Mouse (Mus musculus) brain, embryonic 14.5 days (tissue): ENCODE data around the gene Tcf12.

Source experiments
- CTCF ChIP-seq: fragments of 200-500 bp; IDR thresholded peaks from 2 replicates; pipeline ENCODE4 v1.5.1; 2012; ENCODE audit warnings: inconsistent platforms, mild to moderate bottlenecking, moderate library complexity, borderline replicate concordance; ENCODE audit not compliant: insufficient read depth, insufficient read length; ENCODE audit errors: extremely low read depth
- POLR2A ChIP-seq: fragments of 200-500 bp; IDR thresholded peaks from 2 replicates; pipeline ENCODE4 v1.6.1; 2012; ENCODE audit warnings: mild to moderate bottlenecking, inconsistent platforms, borderline replicate concordance; ENCODE audit not compliant: poor library complexity, insufficient read depth, insufficient read length, severe bottlenecking; ENCODE audit errors: extremely low read depth

GRCm38 (mm10) chr9:71915871-71916661, 195.6 kb downstream of the Tcf12 start:
- TF ChIP-seq POLR2A = no peak
- no peak for TF ChIP-seq CTCF
